Mouse (Mus musculus) induced T-regulatory cell, adult 2 months (primary cell): Measurements from ENCODE around the gene Bmp7.
A peak's percentile ranks its signal among the peaks of the same experiment; 100 is the strongest.

Source experiments
- DNase-seq: peaks from one replicate; pipeline ENCODE4 v3.0.0-alpha.2; 2012; ENCODE audit warnings: low read depth

The Bmp7 gene

DNA sequence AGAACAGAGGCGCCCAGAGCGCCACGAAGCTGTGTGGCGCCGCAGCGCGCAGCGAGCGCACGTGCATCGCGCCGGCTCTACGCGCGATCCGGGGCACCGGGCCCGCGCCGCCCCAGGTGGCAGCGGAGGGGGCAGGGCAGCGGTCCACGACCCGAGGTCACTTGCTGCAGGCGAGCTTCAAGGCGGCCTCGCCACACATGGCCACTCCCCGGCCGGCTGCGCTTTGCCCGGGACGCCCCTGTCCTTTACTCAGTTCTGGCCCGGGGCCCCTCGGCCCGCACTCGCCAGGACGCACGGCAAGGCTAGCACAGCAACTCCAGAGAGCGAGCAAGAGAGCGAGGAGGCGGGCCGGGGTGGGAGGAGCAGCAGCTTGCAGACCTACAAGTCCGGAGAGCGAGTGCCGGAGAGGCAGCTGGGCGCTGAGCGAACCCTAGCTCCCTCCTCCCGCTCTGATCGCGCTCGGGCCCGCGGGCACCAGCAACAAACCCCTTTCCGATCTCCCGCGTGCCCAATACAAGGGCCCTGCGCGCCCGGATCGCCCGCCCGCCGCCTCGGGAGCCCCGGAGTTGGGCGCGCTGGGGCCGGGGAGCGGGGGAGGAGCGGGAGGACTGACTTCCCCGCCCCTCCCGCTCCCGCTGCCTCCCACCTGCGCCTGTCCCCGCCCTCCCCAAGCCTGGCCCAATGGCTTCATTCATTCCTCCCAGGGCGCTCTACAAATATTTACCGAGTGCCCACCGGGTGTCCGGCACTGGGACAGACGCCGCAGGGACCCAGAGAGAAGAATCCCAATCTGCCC is at the start of gene Bmp7:
Gene Bmp7 (minus strand): TSS at position 319 of the 796 bp plus-strand sequence.
- DNase-seq = peak; percentile 89

DNA sequence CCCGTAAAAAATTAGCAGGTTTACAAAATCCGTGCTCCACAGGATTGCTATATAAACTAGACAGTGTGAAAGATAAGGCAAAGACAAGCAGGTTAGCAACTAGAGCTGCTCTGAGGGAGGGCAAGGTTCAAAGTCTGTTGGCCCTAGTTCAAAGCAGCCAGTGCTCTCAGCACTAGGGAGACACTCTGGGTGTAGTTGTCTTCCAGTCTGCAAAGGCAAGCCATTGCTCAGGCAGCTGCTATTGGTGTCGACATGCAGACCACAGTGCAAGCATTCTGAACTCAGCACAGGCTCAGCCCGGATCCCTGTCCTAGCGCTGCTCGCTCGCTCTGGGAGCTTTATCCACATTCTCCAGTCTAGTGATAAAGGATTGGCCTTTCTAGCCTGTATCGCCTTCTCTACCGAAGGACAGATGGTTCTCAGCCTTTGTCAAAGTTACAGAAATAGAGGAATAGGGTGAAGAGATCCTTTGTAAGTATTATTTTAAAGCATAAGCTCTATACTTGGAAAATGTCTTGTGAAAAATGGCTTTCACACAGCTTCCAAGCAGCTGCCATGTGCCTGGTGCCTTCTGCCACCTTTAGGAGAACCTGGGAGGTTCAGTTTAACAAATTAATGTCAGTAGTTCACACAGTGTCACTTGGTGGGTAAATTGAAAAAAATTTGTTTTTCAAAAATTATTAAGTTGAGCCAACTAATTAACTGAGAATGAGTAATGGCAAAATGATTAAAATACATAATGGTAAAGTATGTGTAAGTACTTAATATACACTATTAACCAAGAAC is 42.8 kb upstream of the Bmp7 start:
- DNase-seq = no peak

DNA sequence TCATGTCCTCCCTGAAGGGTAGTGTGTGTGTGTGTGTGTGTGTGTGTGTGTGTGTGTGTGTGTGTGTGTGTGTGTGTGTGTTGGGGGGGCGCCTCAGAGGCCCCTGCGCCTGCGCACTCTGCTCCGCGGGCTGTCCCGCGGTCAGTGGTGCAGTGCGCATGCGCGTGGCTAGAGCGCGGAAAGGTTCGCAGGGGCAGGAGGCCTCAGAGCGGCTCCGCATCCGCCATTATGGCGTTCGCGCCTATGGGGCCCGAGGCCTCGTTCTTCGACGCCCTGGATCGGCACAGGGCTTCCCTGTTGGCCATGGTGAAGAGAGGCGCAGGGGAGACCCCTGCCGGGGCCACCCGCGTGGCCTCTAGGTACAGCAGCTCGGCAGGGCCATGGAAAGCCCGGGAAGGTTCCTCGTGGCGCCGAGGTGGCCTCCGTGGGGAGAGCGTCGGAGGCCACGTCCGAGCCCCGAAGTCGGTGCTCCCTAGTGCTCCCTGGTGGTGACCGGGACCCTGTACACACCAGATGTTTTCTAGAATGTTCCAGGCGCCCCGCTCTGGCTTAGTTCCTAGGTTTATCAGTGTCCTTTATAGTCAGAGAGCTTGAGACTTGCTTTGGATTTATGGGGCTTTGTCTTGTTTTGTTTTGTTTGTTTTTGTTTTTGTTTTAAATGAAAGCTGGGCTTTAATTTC is 39.7 kb upstream of the Bmp7 start:
- no peak for DNase-seq

DNA sequence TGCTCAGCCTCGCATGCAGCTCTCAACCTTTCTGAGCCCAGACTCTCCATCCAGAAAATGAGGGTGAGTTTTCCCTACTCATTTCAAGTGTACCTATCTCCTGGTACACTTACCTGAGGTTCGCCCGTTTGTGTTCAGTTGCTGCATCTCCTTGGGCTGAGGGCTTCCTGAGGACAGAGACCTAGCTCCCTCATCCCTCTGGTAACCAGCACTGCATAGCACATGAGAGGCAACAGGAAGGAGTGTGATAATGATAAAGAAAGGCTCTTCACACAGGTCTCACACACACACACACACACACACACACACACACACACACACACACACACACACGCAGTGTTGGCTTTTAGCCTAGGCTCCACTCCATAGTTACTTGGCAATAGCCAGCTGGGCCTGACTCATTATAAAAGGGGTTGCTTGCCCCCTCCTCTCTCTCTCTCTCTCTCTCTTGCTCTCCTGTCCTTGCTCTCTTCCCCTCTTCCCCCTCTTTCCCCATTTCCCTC is 38.1 kb upstream of the Bmp7 start:
- DNase-seq = no peak

DNA sequence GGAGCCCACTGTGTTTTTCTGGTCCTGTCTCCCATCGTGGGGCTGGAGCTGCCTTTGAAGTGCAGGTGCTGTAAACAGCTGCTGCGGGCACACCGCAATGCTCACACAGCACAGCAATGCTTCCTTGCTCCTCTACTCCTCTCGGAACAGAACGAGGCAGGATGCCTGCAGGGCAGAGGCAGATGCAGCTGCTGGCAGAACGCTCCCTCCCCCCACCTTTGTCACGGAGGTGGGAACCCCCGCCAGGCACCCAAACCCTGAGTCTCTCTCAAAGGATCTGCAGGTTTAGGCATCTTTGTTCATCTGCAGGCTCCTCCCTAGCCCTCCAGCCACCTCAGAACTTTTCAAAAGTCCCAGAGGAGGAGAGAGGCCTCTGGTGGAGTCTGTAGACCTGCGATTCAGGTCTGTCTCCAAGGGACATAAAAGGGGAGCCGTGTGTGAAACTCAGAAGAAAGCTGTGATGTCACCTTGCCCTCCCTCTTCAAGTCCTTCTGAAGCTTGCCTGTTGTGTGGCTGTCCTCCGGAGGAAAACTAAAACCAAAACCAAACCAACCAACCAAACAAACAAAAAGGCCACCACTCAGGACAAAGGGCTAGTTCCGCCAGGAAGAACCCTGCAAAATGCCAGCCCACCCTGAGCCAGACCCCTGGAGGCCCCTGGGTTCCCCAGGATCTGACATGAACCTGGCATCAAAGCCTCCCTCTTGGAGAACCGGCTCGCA is 37.4 kb upstream of the Bmp7 start, which contains the start of gene Spo11:
Gene Spo11 (plus strand): TSS at position 292 of the 722 bp plus-strand sequence.
- peak; percentile 90 for DNase-seq

DNA sequence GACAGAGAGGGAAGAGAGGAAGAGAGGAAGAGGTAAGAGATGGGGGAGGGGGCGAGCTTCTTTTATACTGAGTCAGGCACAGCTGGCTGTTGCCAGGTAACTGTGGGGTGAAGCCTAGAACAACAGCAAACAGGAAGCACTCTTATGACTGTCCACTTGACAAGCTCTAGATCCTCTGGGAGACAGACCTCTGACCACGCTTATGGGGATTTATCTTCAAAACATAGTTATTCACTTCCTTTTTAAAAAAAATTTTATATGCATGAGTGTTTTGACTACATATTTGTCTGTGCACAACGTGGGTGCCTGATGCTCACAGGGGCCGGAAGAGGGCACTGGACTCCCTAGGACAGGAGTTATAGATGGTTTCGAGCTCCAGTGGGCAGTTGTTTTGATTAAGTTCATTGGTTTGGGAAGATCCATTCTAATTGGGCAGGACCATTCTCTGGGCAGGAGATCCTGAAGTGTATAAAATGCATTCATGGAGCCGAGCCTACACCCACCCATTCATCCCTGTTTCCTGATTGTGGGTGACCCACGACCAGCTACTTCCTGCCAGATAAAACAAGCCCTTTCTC is 36.6 kb upstream of the Bmp7 start:
- peak; percentile 85 for DNase-seq

DNA sequence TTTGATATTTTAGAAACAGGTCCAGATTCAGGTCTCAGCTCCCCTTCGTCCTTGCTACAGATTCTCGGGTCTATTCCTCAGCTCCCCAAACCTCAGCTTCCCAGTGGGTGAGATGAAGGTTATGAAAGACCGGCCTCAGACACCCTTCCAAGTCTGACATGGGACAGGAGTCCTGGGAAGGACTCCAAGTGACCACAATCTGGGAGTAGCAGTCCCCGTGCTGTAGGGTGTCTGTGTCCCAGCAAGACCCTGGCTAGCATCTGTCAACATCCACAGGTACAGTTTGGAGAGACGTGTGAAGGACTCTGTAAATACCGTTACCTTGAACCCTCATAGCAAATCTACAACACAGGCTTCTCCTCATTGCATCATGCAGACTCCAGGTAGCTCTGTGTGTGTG is 35.0 kb upstream of the Bmp7 start:
- DNase-seq = no peak

DNA sequence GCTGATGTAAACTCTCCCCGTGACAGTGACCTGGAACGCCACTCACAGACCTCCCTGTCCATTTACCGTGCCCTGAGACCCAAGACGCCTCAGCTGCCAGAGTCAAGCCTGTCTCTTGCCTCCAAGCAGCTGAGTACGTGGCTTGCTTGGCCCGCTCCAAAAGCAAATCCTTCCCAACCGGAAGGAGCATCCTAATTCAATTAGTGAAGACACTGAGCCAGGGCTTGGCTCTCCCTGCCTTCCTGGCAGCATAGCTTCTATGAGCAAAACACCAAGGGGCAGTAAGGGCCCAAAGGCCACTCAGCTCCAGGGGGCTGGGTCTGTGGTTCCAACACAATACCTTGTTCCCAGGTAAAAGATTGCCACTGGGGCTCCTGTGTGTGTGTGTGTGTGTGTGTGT is 34.6 kb upstream of the Bmp7 start:
- no peak for DNase-seq

DNA sequence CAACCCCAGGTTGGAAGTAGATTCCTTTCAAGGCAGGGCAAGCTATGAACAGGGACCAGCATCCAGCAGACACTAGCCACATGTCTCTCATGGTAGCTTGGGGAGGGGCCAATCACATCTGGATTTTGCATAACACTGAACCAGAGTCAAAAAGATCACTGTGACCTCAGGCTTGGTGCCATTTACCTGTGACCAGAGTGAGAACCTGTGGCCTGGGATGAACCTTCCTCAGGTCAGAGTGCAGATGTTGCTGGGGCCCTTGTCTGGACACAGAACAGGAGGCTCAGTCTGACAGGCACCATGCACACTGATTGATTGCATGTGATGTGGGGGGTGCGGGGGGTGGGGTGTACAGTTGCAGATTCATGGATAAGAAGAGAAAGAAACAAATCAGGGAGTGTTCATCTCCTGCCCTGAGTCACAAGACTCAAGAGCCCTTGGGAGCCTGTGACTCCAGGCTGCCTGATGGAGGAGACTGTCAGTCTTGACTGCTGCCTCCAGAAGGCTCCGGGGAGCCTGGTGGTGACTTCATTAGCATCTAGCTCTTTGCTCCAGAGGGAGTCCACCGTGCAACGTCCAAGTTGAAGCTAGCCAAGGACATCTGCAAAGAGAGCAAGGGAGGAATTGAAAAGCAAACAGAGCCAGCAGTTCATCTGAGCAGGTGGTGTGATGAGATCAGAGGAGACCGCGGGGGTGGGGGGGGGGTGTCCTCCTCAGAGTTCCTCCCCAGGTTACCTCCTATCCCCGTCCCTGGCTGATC is 33.9 kb upstream of the Bmp7 start:
- no peak for DNase-seq

DNA sequence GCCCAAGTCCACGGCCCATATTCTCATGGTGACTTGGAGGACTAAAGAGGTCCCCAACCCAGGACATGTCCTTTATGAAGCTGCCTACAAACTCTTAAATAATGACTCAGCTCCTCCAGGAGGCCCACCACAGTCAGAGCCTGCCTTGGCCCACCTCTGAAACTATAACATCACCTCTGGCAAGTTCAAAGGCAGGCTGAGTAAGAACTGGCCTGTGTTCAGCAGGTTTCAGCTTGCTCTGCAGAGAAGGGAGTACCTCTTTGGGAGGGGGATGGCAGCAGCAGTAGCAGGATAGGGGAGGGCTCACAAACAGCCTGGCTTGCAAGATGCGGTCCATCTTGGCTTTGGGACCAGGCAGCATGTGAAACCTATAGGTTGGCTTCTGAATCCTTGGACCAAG is 31.7 kb upstream of the Bmp7 start:
- no peak for DNase-seq

DNA sequence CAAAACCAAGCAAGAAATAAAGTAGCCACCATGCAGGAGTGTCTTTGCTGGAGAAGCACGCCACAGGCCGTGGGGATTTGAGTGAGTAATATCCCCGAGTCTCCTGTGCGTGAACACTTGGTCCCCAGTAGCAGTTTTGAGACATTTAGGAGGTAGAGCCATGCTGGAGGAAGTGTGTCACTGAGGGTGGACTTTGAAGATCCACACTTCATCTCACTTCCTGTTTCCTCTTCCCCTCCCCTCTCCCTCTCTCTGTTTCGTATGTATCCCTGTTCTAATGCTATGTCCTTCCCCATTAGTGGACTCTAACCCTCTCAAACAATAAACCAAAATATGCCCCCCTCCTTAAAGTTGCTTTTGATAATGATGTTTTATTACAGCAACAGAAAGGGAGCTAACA is 26.4 kb upstream of the Bmp7 start:
- peak; percentile 38 for DNase-seq

DNA sequence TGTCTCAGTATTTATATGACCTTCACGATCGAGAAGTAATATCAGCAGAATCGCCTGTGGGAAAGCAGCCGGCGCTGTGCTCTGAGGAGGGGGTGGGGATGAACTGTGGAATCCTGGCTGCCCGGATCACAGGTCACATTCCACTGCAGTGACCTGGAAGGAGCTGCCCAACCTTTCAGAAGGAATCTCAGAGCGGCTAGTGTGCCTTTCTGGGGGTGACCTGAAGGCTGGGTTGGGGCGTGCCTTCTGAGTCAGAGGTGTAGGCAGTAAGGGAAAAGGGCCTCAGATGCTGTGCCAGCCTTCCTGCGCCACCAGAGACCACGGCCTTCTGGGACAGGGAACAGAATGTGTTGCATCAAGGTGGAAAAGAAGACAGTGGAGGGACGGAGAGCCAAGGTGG is 25.1 kb upstream of the Bmp7 start:
- no peak for DNase-seq

DNA sequence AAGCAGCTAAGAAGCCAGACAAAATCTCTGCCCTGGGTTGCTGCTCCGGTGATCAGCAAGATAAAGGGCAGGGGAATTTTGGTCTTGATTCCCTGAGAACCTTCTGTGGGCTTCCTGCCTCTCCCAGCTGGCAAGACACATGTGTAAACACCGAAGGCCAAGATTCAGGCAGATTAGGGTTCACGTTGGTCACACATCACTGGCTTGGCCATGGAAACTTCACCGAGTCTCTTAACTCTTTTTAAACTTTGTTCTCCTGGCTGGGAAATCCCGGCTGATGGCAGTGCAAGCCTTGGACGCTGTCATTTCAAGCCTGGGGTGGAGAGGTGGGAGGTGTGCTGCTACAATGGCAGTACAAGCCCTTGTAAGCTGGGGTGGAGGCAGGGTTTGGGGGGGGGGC is 21.1 kb upstream of the Bmp7 start:
- DNase-seq = no peak

DNA sequence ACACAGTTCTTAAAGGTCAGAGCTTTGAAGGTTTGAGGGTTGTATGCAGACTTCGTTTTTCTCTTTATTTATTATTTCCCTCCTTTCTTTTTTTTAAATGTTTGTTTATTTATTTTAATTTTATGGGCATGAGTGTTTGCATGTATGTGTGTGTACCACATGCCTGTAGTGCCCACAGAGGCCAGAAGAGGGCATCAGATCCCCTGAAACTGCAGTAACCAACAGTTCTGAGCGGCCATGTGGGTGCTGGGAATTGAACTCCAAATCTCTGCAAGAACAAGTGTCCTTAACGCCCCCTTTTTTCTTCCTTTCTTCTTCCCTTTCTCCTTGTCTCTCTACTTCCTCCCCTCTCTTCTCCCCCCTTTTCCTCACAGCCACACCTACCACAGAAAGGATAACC is 20.2 kb upstream of the Bmp7 start:
- DNase-seq = peak; percentile 31

DNA sequence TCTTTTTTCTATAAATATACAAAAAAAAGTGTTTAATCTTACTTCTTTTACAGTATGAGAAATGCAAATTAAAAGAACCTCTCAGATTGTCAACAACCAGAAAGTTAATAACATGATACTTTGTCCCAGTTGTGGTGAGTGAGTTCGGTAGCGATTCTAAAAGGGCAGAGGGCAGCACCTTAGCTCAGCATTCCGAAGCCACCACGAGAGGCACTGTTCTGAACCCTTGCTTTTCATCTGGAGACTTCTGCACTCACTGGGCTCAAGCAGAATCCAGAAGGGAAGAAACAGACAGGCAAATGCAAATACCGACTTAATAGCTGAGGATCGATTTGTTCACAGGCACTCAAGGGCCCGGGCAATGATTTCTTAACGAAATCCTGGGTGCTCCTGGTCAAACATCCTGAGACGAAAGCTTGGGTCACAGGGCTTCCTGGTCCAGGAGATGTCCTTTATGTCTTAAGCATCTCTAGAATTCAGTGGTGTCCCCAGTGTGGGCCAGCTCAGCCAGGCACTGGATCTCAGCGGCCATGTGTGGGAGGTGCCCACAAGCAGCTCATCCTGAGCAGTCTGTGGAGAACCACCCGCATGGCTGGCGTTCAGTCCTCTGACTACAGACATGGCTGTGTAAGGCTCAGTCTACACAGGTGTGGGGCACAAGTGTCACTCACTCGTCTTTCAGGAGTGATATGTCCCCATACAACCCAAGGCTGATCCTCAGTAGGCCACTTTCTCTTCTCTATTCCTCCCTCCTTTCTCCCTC is 19.1 kb upstream of the Bmp7 start:
- DNase-seq = no peak

DNA sequence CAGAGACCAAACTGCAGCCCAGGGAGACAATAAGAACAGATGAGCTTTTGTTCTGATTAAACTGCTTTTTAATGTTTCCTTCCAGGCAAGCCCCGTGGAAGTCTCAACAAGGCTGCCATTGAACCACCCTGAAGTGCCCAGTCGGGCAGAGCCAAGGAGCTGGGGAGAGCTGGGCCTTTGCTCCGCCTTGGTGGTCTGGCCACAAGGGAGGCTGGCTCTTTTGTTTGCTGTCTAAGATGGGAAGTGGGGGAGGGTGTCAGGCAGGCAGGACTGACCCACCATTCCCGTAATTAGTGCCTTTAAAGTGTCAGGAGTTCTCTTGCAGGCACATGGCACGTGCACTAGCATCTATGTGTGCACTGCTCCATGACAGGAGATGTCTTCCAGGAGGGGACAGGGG is 18.5 kb upstream of the Bmp7 start:
- DNase-seq = no peak

DNA sequence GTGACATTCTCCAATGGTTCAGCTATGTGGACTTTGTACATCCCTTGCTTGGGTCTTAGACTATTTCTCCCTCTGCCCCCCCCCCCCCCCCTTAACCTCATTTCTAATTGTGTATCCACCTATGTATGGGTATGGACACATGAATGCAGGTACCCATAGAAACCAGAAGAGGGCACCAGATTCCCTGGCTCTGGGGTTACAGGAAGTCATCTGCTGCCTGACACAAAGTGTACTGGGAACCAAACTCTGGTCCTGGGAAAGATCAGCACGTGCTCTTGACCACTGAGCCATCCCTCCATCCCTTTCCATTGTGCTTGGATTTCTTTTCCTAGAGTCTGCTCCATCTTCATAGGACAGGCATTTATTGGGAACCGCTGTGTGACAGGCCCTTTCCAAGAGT is 11.9 kb upstream of the Bmp7 start:
- DNase-seq = peak; percentile 38

DNA sequence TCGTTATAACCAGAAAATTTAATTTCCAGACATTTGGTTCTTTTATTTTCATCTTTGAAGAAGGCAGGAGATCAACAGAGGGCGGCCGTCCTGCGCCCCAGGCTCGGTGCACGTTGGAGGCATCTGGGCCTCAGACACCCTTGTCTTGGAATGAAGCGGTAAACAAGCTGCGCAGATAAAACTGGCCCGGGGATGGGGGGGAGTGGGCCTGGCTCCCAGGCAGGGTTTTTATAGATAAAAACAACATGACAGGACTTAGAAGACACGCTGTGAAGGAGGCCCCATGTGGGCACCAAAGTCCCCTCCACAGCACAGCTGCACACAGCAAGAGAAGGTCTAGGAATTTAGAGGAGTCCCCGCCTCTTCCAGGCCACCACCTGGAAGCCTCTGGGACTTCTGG is 10.6 kb upstream of the Bmp7 start:
- DNase-seq = no peak

DNA sequence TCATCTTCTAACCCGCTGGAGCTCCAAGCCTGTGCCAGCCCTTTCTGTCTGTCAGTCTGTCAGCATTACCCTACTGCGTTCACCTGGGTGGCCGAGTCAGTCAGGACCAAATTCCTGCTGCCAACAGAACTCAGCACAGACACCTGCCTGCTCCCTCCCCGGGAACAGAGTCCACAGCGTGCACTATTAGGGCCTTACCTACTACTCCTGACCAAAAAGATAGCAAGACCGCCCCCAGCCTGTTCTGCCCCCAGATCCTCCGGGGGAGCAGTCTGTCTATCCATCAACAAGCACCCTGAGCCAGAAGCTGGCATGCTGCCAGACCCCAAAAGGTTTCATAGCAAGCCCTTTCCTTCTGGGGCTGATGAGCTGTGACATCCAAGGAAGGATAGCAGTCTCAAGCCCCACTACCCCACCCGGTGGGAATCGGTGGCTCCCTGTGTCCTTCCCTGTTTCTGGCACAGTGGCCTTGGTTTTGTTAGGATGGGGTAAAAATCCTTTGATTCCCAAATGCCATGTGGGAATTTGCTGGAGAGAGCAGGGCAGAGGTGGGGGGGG is 10.1 kb upstream of the Bmp7 start:
- no peak for DNase-seq

DNA sequence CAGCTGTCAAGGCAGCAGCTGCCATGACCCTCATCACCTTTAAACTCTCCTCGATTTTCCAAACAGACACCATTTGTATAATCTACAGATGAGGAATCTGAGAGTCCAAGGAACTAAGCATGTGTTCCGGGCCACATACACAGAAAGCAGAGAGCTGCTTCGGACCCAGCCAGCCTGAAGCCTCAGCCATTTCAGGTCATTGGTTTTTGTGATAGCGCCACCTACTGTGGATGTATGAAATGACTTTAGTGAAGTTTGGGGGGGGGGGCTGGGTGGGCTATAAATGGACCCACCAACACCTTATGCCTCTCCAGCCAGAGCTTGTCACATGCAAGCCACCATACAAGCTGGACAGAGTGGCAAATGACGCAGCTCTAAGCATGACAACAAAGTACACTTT is 8.9 kb upstream of the Bmp7 start:
- DNase-seq = peak; percentile 53
